Mouse (Mus musculus) forelimb bud, embryonic 11.5 days (tissue): ENCODE data around the gene Misp.

ENCODE experiments used
- DNase-seq: peaks from one replicate; pipeline ENCODE4 v3.0.0-alpha.2; 2012; ENCODE audit warnings: low read depth, low spot score

Gene Misp

DNA sequence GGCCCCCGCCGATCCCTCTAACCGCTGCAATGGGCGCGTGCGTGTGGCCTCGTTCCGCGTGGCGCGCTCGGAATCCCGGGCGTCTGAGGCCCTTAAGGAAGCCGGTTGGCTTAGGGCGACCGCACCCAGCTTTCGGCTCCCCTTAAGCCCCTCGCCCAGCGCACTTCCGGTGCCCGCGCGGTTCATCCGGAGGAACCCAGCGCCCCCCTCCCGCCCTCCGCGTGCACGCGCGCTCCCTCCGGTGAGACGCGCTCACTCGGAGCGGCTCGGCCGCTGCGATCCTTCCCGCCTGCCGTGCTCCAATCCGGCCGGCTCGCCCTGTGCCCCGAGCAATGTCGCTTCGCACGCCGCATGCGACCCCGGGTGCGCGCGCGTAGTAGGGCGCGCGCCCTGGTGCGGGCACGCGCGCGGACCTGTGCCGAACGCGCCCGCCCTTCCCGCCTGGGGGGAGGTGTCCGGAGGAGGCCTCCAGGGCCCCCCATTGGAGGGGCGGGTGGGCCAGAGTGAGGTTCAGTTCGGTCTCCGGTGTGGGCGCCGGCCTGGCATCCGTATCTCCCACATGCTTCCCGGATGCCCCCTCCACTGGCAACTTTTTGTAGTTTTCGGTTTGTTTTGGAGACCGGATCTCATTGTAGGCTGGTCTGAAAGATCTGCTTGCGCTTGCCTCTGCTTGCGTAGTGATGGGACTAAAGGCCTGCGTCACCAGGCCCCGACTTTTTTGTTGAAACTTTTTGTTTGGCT is 34.2 kb downstream of the Misp start:
- DNase-seq, result peak; percentile 72

DNA sequence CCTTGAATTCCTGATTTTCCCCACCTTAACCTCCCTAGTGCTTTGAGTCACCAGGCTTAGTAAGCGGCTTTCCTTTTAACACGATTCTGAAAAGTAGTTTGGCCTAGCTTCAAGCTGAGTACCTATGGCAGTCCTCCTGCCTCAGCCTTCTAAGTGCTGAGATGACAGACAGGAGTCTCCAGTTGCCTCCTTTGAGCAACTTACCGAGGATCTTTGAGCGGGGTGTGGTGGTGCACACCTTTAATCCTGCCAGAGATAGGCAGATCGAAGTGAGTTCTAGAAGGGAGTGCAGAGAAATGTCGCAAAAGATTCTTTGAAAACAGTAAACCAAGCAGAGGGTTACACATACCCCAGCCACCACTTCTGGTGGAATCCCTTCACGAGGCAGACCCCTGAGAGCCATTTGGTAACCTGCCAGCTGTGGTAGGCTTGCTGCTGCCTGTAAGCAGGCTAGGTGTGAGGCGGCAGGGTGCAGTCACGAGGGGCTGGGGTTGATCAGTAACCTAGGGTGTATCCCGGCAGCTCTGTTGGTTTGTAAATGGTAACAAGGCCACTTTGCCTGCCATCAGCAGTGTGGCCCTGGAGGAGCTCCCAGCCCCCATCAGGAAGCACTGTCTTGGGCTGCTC is 34.9 kb downstream of the Misp start:
- DNase-seq, result no peak

DNA sequence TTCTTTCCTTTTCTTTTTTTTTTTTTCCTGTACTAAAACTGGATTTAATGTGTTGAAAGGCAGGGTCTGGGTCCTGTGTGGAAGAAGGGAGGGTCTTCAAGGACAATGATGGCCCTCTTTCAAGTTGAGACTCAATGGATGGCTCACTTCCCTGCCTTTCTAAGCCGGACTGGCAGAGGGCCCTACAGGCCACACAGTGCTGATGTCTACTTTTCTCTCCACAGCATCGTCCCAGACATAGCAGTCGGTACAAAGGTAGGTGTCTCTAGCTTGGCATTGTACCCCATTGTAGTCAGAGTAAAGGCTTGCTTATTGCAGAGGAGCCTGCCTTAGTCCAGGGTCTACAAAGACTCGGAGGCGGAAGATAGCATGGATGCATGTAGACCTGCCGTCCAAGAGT is 35.5 kb downstream of the Misp start:
- DNase-seq, result no peak

DNA sequence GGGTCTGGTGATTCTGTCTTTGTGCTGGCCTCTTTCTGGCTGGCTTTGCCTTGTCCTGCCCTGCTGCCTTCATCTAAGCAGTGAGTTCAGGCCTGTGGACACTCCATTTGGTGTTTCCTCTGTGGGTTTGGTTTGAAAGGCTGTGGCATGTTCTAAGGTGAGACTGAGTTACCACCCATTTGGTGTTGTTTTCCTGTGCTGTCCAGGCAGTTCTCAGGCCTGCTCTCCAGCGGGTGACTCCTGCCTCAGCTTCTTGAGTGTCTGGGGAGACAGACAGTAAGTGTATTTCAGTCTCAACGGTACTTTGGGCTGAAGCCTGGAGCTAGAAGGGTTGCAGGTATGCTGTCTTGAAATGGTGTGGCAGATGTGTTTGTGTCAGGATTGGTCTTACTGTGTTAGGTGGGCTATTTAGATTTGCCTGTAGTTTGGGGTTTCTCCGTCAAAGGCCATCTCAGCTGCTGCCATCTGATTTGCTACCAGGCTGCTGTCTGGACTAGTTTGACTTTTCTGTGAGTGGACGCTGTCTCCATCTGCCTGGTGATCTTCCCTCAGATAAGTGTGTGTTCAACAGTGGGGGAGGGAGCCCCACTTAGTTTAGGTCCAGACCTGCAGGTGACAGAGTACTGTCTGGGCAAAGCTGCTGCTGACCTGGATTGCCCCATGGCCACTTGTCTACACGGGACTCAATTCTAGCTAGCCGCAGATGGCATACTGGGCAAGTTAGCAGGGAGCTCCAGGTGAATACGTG is 36.1 kb downstream of the Misp start:
- DNase-seq, result no peak

DNA sequence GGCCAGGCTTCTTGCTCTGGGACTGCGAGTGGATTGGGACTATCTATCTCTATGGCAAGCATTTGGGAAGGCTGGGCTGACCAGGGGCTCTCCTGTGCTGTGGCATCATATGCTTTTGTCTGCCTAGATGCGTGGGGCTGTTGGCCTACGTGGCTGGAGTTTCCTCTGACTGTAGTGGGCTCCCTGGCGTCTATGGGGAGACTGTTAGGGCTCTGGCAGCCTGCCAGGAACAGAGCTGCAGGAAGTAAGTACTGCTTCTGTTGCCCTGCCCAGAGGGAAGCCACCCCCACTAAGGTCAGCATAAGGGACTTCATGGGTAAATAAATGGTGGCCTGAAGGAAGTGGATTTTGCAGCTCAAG is 36.6 kb downstream of the Misp start:
- DNase-seq, result no peak

DNA sequence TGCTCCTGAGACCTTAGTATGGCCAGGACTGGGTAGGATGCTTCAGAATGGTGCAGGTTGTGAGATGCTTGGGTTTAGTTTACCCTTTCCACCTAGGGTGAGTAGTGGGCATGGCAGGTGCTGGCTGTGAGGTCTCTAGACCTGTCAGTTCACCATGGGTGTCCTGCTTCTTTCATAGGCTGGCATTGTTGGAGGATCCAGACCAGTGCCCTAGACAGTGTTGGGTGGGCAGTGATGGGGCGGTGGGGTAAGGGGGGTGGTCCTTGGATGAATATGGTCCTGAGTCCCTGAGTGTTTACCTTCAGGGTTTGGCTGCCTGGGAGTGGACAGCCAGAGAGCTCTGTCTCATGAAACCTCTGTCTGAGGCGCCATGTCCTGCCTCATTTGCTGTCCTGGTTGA is 37.1 kb downstream of the Misp start:
- no peak for DNase-seq

DNA sequence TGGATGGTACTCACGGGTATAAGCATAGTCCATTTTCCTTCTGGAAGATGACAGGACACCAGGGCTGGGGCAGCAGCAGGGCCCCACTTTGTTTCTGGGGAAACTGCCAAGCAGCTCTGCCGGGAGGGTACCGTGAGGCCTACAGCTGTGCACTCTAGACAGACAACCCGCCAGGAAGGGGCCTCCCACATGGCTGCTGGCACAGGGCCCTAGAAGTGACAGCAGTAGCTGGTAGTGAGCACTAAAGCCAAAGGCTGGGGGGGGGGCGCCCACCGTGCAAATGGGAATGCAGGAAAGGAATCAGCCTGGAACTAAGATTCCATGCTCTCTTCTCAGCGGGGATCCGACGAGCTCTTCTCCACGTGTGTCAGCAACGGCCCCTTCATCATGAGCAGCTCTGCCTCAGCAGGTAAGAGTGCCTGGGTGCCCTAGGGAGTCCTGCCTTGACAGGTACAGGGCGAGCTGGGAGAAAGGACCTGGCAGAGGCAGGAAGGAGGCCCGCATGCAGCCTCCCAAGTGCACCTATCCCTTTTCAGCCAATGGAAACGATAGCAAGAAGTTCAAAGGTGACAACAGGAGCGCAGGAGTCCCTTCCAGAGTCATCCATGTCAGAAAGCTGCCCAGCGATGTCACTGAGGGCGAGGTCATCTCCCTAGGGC is 37.8 kb downstream of the Misp start:
- no peak for DNase-seq

DNA sequence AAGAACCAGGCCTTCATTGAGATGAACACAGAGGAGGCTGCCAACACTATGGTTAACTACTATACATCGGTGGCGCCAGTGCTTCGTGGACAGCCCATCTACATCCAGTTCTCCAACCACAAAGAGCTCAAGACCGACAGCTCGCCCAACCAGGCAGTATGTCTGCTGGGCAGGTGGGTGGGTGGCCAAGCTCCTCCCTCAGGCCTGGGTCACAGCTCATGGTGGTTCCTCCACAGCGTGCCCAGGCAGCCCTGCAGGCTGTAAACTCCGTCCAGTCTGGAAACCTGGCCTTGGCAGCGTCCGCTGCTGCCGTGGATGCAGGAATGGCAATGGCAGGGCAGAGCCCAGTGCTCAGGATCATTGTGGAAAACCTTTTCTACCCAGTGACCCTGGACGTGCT is 38.3 kb downstream of the Misp start:
- no peak for DNase-seq

DNA sequence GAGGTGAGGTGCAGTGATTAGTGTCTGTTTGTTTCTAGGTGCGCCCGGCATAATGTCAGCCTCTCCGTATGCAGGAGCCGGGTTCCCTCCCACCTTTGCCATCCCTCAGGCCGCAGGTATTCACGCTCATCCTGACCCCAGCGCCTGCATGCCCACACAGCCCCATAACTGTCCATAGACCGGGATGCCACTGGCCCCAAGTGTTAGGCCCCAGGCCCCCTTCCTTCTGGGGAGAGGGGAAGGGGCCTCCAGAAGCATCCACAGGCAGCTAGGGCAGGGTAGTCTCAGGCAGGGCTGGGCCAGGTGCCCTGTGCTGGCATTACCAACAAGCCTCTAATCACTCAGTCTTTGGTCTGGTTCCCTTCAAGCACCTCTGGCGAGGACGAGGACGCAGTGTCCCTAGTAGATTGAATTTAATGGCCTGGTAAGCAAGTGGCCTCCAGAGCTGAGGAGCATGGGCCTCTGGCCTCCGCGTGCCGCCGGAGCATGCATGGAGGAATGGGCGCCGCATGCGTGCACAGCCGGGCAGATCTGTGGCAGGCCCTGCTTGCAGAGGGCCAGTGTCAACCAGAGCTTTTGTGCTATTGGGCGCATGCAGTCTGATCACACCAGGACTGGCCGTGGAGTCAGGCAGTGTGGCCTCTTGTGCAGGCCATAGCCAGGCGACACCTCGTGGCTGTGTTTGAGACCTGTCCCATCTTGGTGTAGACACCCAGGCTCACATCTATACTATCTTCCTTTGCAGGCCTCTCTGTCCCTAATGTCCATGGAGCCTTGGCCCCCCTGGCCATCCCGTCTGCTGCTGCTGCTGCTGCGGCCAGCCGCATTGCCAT is 39.5 kb downstream of the Misp start:
- DNase-seq, result no peak

DNA sequence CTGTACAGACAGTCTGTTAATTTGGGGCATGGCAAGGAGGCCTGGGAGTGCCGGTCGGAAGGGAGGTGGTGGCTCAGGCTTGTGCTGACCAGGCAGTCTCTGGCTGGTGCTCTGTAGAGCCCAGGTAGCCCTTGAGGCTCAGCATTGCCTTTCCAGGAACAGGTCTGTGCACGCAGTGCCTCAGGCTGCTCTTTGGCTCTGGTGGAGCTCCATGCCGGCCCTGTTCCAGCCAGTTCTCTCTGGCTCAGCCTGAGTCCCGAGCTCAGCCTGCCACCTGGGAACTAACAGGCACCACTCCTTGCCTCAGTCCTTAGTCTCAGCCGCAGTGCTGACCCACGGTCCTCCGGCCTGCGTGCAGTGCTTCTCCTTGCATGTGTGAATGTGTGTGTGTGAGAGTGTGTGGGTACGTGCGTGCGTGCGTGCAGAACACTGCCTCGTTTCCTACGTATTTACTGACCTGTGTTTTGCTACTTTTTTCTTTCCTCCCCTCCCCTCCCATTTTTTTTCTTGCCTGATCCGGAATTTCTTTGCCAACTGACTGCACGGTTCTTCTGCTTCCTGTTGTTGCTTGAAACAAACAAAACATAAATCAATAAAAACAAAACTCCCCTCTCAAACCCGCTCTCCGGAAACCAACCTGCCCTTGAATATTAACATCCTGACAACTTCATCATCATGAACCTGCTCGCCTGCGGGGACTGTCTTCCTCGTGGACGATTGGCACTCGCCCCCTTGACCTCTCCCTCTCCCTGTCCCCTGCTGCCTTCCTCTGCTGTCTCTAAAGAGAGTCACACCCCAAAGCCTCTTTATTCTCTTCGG is 40.6 kb downstream of the Misp start:
- DNase-seq, result no peak

DNA sequence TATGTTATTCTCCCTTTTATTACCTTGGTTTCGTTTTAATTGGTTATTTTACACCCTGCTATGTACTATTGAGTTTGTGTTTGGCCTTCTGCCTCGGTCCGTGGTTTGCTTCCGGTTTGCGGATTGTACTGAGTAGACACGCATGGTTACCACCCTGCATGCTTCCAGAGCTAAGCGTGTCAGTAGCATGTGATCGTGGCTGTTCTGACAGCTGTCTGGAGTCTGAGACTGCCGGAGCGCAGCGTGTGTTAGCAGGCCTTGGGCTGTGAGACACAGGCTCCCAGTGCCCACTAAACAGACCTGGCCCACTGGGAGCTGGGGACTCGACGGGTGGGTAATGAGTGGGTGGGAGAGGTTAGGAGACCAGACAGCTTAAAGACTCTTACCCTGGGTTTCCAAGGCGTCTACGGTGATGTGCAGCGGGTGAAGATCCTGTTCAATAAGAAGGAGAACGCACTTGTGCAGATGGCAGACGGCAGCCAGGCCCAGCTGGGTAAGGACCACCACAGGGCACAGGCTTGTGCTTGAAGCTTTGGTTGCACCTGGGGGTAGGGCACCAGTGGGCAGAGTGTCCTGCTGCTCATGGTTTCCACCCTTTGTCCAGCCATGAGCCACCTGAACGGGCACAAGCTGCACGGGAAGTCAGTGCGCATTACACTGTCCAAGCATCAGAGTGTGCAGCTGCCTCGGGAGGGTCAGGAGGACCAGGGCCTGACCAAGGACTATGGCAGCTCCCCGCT is 41.4 kb downstream of the Misp start:
- DNase-seq, result no peak

DNA sequence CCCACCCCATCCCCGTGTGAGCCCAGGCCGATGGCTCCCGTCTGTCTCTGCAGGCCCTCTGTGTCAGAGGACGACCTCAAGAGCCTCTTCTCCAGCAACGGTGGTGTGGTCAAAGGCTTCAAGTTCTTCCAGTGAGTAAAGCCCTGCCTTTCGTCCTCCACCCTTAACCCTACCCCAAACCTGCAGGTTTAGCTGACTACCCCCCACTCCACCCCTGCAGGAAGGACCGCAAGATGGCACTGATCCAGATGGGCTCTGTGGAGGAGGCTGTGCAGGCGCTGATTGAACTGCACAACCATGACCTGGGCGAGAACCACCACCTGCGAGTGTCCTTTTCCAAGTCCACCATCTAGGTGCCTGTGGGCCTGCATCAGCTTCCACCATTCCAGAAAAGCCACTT is 42.1 kb downstream of the Misp start:
- no peak for DNase-seq

DNA sequence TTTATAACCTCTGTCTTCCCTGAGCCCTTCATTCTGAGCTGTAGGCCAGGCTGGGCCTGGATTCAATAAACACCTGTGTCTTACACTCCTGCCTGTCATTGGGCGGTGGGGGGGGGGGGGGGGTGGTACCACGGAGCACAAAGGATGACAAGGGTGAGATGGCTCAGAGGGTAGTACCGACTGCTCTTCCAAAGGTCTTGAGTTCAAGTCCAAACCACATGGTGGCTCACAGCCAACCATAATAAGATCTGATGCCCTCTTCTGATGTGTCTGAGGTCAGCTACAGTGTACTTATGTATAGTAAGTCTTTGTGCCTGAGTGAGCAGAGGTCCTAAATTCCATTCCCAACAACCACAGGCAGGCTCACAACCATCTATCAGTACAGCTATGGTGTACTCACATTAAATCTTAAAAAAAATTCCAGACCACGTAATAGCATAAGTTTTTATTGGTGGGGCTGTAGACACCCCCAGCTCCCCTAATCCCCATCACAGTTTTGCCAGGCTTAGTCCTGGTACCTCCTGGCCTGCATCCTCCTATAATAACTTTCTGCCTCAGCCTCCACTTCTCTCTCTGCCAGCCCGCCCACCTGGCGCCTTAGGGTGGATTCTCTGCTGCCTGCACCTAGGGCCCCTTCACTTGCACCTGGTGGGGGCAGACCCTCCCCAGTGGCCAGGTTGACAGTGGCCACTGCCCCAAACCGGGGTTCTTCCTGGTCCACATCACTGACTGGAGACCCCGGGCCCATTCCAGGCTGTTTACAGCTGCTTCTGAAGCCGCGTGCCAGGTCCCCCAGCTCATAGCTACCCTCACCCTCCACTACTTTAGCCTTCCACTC is 43.8 kb downstream of the Misp start:
- DNase-seq, result no peak

DNA sequence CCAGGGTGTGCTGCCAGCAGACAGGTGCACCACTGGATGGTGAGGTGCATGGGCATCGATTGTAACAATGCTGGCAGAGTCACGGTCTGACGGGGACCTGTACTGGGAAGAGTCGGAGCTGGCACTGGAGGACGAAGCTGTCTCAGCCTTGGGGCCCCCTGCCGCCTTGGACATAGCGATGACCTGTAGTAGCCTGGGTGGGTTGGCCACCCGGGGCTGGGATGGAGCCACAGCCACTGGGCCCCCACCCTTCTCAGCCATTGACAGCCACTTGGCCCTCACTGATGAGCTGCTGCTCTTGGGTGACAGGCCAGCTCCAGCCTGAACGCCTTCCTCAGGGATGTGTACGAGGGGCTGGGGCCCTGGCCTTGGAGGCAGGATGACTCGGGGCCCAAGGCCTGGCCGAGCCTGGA is 44.4 kb downstream of the Misp start:
- DNase-seq, result no peak

DNA sequence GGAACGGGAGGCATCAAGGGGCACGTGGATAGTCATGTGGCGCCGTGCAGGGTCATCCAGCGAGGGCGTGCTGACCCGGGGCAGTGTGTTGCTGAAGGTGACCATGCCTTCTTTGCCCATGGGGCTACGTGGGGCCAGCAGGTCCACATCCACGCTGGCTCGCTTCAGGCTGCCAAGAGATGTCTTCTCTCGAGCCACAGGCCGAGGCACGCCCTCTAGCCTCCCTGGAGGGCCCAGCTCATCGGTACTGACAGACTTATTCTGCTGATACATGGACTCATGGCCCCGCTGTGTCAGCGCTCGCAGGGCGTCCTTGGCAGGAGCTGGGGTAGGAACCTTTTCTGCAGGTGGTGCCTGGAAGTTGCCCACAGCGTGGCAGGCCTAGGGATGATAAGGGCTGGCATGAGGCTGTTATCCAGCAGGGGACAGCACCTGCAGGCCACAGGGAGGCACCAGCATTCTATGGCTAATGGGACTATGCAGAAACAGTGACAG is 45.1 kb downstream of the Misp start:
- no peak for DNase-seq

DNA sequence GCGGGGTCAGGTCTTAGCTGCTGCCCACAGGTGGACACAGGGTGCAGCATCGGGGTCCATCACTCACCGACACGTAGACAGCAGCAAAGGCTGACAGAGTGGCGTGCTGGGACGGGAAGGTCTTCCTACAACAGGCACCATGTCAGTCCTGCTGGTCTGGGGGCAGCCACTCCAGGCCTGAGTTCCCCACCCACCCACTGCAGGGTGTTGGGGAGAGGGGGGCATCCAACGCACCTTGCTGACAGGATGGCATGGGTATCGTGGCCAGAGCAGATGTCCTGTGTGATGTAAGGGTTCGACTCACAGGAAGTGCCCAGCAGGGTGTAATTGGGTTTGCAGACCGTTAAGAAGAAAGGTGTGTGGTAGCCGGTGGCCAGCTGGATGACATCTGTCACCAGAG is 45.8 kb downstream of the Misp start:
- DNase-seq, result no peak

DNA sequence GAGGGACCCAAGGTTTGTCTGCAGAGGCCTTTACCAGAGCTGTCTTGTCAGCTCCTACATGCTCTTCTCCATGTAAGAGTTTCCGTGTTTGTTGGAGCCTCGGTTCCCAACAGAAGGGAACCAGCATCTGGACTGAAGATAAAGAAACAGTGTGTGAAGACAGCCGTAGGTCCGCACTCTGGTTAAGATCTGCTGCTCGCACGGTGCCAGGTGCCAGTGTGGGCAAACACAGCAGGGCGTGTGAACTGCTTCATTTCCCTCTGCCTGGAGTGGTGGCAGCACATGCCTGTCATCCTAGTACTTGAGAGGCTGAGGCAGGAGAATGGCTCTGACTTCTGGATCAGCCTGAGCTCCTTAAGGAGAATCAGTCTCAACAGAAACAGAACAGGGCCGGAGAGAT is 51.1 kb downstream of the Misp start:
- DNase-seq, result no peak

DNA sequence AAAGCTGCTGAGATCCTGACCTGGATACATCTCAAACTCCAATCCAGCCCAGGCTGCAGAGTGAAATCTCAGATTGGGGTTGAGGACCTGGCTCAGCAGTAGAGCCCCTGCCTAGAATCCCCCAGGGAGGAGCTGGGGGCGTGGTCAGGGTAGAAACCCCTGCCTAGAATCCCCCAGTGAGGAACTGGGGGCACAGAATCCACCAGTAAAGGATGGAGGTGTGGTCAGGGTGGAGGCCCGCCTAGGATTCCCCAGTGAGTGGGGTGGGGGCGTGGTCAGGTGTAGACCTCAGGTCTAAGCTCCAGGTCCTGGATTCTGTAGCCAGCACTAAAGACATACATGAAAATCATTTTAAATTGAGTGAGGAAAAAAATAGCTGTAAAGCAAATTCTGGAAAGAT is 52.1 kb downstream of the Misp start:
- DNase-seq, result no peak

DNA sequence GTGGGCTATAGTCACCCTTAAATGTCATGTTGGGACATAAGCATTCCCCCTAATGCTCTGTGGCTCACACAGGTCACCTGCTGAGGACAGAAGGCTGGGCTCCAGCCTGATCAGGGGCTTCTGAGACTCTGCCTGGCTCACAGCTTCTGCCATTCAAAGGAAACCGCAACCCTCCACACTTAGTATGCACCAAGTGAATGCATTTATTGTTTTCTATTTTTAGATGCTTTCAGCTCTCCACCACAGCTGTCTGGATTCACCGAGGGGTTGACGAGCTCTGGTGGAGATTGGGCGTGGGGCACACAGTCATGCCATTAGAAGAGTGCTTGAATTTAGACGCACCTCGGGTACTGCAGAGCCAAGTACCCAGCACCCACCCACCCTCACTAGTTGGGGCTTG is 52.5 kb downstream of the Misp start:
- DNase-seq, result no peak
